Mouse (Mus musculus): ENCODE measurements around the gene Exoc7. TPM values are rescaled to one million over a fixed set of nuclear protein-coding genes. Genes with fewer than 3 reads are reported as not detected.

Gene Exoc7
- 42.3 and 43.9 TPM in 2 replicates for polyA plus RNA-seq (2015; fragmentation: Nextera tagmentation; extraction: Ambion mirVana)

DNA sequence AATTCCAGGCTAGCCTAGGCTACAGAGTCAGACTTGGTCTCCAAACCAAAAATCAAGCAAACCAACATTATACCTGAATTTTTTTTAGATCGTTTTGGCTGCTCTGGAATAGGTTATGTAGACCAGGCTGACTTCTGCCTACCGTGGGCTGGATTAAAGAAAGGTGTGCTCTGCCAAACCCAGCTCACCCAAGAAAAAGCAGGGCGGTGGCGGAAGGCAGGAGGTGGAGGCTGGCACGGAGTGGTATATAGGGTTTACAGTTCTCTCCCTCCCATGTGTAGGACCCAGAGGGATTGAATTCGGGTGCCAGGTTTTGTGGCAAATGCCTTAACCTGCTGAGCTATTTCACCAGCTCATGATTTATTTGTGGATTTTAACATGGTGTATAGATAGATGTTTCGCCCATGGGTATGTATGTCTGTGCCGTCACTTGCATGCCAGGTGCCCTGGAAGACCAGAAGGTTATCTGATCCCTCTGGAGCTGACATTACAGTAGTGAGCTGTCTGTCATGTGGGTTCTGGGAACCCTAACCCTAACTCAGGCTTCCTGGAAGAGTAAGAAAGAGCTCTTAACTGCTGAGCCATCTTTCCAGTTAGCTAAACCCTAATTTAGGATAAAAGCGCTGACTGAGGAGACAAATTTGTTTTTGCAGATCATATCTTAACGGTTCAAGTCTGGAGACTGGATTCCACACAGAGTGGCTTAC, at the start of gene Exoc7:
TSS of gene Exoc7 (minus strand) at position 215 of the 707 bp plus-strand sequence.
- H3K27me3 ChIP-seq (ENCODE audit: control insufficient read depth, insufficient read depth, low read length) = no peaks in the 10 kb centered on the region
- WGBS = 82% methylated on average over 10 of the region's 10 CpGs
- H3K4me3 ChIP-seq (ENCODE audit: low read depth, low read length) = peak within 1 kb of the TSS; percentile 70
- peaks cover 10% of the 10 kb centered on the region; the same call in 1 of the 2 replicates for H3K36me3 ChIP-seq (ENCODE audit: control insufficient read depth, insufficient read depth, low read length)
- no peak within 1 kb of the TSS for H3K27ac ChIP-seq (replicated peaks)
- DNase-seq (ENCODE audit: low spot score) (no peak), ATAC-seq (ENCODE audit: low FRiP score, low TSS enrichment) (peak; percentile 28)
- 0 out of 2 replicates have a peak, but pooled peaks cover 3% of the 10 kb centered on the region for H3K4me1 ChIP-seq (replicated peaks; ENCODE audit: control insufficient read depth, insufficient read depth)
- no peaks in the 10 kb centered on the region for H3K9me3 ChIP-seq (ENCODE audit: control insufficient read depth, low read length)
- H3K9ac ChIP-seq (ENCODE audit: low read length) = peak within 1 kb of the TSS; percentile 77
- H3K4me2 ChIP-seq (replicated peaks; ENCODE audit: low read depth) = peak within 1 kb of the TSS; percentile 79
- no peak; the same call in 1 of the 2 replicates for TF ChIP-seq CTCF (IDR thresholded peaks at IDR 0.05; ENCODE audit: low read depth)

DNA sequence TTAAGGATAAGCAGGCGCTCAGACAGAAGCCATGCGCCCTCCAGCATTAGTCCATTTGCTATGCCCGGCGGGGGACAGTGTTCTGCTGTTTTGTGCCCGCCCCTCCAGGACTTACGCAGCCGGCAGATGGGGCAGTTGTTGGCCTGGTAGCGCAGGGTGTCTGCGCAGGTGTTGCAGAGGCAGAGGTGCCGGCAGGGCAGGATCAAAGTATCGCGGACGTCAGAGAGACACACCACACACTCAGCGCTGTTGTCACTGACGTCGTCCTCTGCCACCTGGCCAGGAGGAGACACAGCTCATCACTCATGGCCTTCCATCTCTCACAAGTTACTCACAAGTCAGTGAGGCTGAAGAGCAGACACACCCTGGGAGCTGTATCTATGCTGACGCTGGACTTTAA, 47.5 kb upstream of the Exoc7 start:
- Histone ChIP-seq H3K4me3 (ENCODE audit: low read depth, low read length) (no peak overlapping the region), H3K27me3 (ENCODE audit: control insufficient read depth, insufficient read depth, low read length) (no peaks in the 10 kb centered on the region), H3K36me3 (ENCODE audit: control insufficient read depth, insufficient read depth, low read length) (no peaks in the 10 kb centered on the region), H3K9me3 (ENCODE audit: control insufficient read depth, low read length) (no peaks in the 10 kb centered on the region), H3K4me2 (replicated peaks; ENCODE audit: low read depth) (no peak overlapping the region), H3K4me1 (replicated peaks; ENCODE audit: control insufficient read depth, insufficient read depth) (no peaks in the 10 kb centered on the region), H3K27ac (replicated peaks) (no peak overlapping the region), H3K9ac (ENCODE audit: low read length) (no peak overlapping the region)
- 67% methylated on average over 17 of the region's 17 CpGs for WGBS
- no peak for ATAC-seq (ENCODE audit: low FRiP score, low TSS enrichment)
- TF ChIP-seq CTCF (IDR thresholded peaks at IDR 0.05; ENCODE audit: low read depth) (no peak), EP300 (optimal IDR thresholded peaks at IDR 0.05) (no peak)
- DNase-seq (ENCODE audit: low spot score) = no peak

DNA sequence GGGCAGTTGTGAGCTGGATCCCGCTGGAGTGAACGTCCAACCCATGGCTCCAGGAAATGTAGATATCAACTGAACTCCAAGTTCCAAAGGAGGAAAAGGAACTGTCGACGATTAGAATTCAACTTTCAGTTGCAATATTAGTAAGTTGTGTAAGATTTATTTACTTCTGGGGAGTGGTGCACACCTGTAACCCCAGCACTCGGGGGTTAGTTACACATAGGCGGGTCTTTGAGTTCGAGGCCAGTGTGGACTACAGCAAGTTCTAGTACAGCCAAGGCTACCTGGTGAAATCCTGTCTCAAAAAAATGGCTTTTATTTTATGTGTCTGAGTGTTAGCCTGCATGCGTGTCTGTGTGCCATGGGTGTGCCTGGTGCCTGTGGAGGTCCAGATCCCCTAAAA, 46.5 kb upstream of the Exoc7 start:
- Histone ChIP-seq H3K36me3 (ENCODE audit: control insufficient read depth, insufficient read depth, low read length) (no peaks in the 10 kb centered on the region), H3K4me2 (replicated peaks; ENCODE audit: low read depth) (no peak overlapping the region), H3K4me3 (ENCODE audit: low read depth, low read length) (no peak overlapping the region), H3K9ac (ENCODE audit: low read length) (no peak overlapping the region), H3K27ac (replicated peaks) (no peak overlapping the region), H3K27me3 (ENCODE audit: control insufficient read depth, insufficient read depth, low read length) (no peaks in the 10 kb centered on the region), H3K4me1 (replicated peaks; ENCODE audit: control insufficient read depth, insufficient read depth) (no peaks in the 10 kb centered on the region), H3K9me3 (ENCODE audit: control insufficient read depth, low read length) (no peaks in the 10 kb centered on the region)
- WGBS = 62% methylated on average over 8 of the region's 8 CpGs
- ATAC-seq (ENCODE audit: low FRiP score, low TSS enrichment) (peak; percentile 88), DNase-seq (ENCODE audit: low spot score) (peak; percentile 56)
- TF ChIP-seq CTCF (IDR thresholded peaks at IDR 0.05; ENCODE audit: low read depth) = no peak
- TF ChIP-seq EP300 (optimal IDR thresholded peaks at IDR 0.05) = no peak

DNA sequence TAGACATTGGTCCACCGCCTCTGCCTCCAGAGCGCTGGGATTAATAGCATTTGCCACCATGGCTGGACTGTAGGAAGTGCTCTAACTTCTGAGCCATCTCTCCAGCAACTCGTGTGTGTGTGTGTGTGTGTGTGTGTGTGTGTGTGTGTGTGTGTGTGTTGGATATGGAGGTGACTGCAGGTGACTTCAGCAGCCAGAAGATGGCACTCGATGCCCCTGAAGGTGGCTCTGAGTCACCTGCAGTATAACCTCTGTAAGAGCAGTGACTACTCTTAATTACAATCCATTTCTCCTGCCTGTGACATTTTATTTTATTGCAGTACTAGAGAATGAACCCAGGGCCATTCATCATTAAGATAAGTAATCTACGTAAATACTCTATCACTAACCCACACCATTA, 44.3 kb upstream of the Exoc7 start:
- H3K27ac ChIP-seq (replicated peaks) = no peak overlapping the region
- whole genome bisulfite sequencing = 81% methylated on average over 5 of the region's 5 CpGs

DNA sequence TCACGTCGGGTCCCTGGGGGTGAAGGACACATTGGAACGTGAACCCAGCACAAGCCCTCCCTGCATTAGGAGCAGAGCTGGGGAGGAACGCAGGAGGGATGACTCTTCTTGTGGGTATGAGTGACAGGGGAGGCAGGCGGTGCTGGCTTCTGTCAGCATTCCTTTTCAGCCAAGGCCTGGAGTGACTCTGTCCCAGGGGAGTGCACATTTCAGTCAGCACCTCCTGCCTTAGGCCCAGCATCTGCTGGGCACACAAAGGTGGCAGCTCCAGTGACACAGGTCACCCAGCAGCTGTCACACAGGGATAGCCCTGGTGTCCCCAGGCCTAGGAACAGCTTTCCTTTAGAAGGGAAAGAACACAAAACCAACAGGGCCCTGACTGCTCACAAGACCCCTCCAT, 40.9 kb upstream of the Exoc7 start:
- H3K27me3 ChIP-seq (ENCODE audit: control insufficient read depth, insufficient read depth, low read length) = no peaks in the 10 kb centered on the region
- no peak overlapping the region for H3K9ac ChIP-seq (ENCODE audit: low read length)
- TF ChIP-seq EP300 (optimal IDR thresholded peaks at IDR 0.05) = no peak
- TF ChIP-seq CTCF (IDR thresholded peaks at IDR 0.05; ENCODE audit: low read depth) = no peak
- H3K27ac ChIP-seq (replicated peaks) = no peak overlapping the region
- ATAC-seq (ENCODE audit: low FRiP score, low TSS enrichment) (no peak), DNase-seq (ENCODE audit: low spot score) (no peak)
- 81% methylated on average over 5 of the region's 5 CpGs for WGBS
- no peaks in the 10 kb centered on the region for H3K9me3 ChIP-seq (ENCODE audit: control insufficient read depth, low read length)
- no peaks in the 10 kb centered on the region for H3K36me3 ChIP-seq (ENCODE audit: control insufficient read depth, insufficient read depth, low read length)
- H3K4me1 ChIP-seq (replicated peaks; ENCODE audit: control insufficient read depth, insufficient read depth) = no peaks in the 10 kb centered on the region
- H3K4me2 ChIP-seq (replicated peaks; ENCODE audit: low read depth) = no peak overlapping the region
- no peak overlapping the region for H3K4me3 ChIP-seq (ENCODE audit: low read depth, low read length)

More for the DNA sequence above, 44.3 kb upstream of the Exoc7 start:
- Histone ChIP-seq H3K4me3 (ENCODE audit: low read depth, low read length) (no peak overlapping the region), H3K4me1 (replicated peaks; ENCODE audit: control insufficient read depth, insufficient read depth) (no peaks in the 10 kb centered on the region), H3K9me3 (ENCODE audit: control insufficient read depth, low read length) (no peaks in the 10 kb centered on the region), H3K4me2 (replicated peaks; ENCODE audit: low read depth) (no peak overlapping the region), H3K9ac (ENCODE audit: low read length) (no peak overlapping the region), H3K36me3 (ENCODE audit: control insufficient read depth, insufficient read depth, low read length) (no peaks in the 10 kb centered on the region), H3K27me3 (ENCODE audit: control insufficient read depth, insufficient read depth, low read length) (no peaks in the 10 kb centered on the region)
- DNase-seq (ENCODE audit: low spot score) (no peak), ATAC-seq (ENCODE audit: low FRiP score, low TSS enrichment) (no peak)
- TF ChIP-seq EP300 (optimal IDR thresholded peaks at IDR 0.05) = no peak
- TF ChIP-seq CTCF (IDR thresholded peaks at IDR 0.05; ENCODE audit: low read depth) = peak; percentile 38

DNA sequence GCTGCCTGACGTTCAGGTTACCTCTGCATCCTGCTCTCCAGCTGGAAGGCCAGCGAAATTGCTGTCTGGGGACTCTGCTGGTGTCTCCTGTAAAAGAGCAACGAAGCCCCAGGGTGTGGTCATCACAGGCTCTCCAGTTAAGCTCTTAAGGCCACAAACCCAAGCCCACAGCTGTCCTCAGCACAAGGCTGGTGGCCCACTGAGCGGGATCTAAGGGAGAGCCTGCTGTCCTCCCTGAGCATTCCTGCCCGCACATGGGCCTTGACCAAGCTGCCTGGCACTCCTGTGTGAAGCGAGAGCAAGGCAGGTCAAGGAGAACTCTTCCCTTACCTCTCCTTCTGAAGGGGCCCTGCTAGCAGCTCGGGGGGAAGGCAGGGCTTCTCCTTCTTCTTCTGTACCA, 40.0 kb upstream of the Exoc7 start:
- DNase-seq (ENCODE audit: low spot score) = no peak
- no peaks in the 10 kb centered on the region for H3K36me3 ChIP-seq (ENCODE audit: control insufficient read depth, insufficient read depth, low read length)
- TF ChIP-seq CTCF (IDR thresholded peaks at IDR 0.05; ENCODE audit: low read depth) = no peak
- TF ChIP-seq EP300 (optimal IDR thresholded peaks at IDR 0.05) = no peak
- no peak overlapping the region for H3K27ac ChIP-seq (replicated peaks)
- H3K4me1 ChIP-seq (replicated peaks; ENCODE audit: control insufficient read depth, insufficient read depth) = no peaks in the 10 kb centered on the region
- H3K27me3 ChIP-seq (ENCODE audit: control insufficient read depth, insufficient read depth, low read length) = no peaks in the 10 kb centered on the region
- no peaks in the 10 kb centered on the region for H3K9me3 ChIP-seq (ENCODE audit: control insufficient read depth, low read length)
- ATAC-seq (ENCODE audit: low FRiP score, low TSS enrichment) = no peak
- no peak overlapping the region for H3K4me2 ChIP-seq (replicated peaks; ENCODE audit: low read depth)
- no peak overlapping the region for H3K9ac ChIP-seq (ENCODE audit: low read length)
- H3K4me3 ChIP-seq (ENCODE audit: low read depth, low read length) = no peak overlapping the region
- WGBS = 80% methylated on average over 7 of the region's 7 CpGs

Data from stomach, postnatal 0 days (tissue).